Mouse (Mus musculus) heart, adult 18-20 months (tissue): ENCODE measurements around the gene Scpep1. TPM values are rescaled to one million over a fixed set of nuclear protein-coding genes. Genes with fewer than 3 reads are reported as not detected.

Experiments used
- DNase-seq, 2 experiments: peaks; one replicate each; pipeline ENCODE4 v3.0.0; 2021 to 2022; ENCODE audit warnings: mixed read lengths in 1 of 2
- total RNA-seq, 2 experiments: library from RNA; stranded (reverse); gene quantifications; 2 replicates each; pipeline ENCODE4 v1.2.3; 2021

The Scpep1 gene
- total RNA-seq, 2 experiments from 2014 or later = 13.1 to 17.2 TPM

- DNase-seq = peak; percentile 94 to 95
Measured at GRCm38 (mm10) chr11:88973776-88974701, 18.8 kb upstream of the Scpep1 start.

DNA sequence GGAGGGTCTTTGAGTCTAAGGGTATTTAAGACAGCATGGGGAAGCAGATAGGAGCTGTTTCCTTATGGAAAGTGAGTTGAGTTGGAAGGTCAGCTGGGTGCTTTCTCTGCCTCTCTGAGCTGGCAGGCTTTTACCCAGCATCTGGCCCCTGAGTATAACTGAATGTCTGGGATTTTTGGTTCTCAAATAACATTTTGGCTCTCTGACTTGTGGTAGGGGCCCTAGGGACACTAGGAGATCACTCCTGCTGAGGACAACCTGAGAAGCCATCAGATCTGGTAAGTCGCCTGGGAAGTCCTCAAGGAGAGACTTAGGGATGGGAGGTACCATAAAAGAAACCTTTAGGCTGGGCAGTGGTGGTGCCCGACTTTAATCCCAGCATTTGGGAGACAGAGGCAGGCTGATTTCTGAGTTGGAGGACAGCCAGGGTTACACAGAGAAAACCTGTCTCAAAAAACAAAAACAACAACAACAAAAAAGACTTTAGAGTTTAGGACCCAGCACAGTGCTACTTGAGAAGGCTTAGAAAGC lies 15.0 kb upstream of the Scpep1 start, which contains the start of gene Coil:
Gene Coil, plus strand, starts transcription at position 51 of the 531 bp plus-strand sequence.
- no peak for DNase-seq

GRCm38 (mm10) chr11:88966881-88967361 lies 11.7 kb upstream of the Scpep1 start, which contains the start of gene Elobl:
Gene Elobl, minus strand, starts transcription at chr11:88966931.
- DNase-seq = no peak

DNA sequence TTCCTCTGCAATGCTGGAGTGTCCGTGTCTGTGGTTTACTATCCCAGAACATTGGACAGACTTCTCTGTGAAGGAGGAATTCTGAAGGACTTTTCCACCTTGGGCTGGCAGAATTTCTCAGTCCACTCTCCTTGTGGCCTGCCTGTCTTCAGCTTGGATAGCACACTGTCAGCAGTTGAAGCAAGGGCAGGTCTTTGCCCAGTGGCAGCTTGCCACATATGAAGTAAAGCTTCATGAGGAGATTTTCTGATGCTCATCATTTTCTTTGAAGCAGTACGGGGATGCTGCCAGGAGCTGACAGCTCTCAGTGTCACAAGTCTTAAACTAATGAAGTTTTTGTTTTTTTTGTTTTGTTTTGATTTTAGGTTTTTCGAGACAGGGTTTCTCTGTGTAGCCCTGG lies 3.6 kb upstream of the Scpep1 start:
- DNase-seq = no peak

GRCm38 (mm10) chr11:88954803-88955202 lies 462 bp downstream of the Scpep1 start:
- peak in 1 of 2 experiments; percentile 39 for DNase-seq

GRCm38 (mm10) chr11:88953582-88953981 lies 1.7 kb downstream of the Scpep1 start:
- no peak for DNase-seq

DNA sequence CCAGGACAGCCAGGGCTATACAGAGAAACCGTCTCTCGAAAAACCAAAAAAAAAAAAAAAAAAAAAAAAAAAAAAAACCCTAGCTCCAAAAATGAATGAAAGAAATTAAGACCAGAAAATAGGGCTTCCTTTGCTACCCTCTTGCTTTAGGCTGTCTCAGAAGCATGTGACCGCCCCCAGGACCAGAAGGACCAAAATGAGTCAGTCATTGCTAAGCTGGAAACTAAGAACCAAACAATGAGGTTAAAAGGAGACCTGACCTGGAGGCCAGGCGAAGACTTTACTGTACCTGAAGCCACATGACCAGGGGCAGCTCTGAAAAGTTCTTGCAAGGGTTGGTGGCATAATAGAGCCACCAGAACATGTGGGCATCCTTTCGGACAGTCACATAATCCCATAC lies 3.1 kb downstream of the Scpep1 start:
- DNase-seq = no peak

DNA sequence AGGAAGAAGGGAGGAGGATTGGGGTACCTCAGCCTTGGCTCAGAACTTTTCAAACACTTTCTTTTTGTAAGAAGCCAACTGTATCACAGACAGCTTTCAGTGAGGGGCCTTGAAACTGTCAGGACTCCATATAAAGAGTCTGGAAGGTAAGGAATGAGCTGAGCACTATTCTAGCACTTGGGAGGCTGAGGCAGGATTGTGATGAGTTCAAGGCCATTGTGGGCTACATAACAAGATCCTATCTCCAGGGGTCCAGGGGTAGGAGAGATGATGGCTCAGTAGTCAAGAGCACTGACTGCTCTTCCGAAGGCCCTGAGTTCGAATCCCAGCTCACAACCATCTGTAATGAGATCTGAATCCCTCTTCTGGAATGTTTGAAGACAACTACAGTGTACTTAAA lies 3.7 kb downstream of the Scpep1 start:
- no peak for DNase-seq

GRCm38 (mm10) chr11:88950640-88951250 lies 4.5 kb downstream of the Scpep1 start:
- DNase-seq = no peak

DNA sequence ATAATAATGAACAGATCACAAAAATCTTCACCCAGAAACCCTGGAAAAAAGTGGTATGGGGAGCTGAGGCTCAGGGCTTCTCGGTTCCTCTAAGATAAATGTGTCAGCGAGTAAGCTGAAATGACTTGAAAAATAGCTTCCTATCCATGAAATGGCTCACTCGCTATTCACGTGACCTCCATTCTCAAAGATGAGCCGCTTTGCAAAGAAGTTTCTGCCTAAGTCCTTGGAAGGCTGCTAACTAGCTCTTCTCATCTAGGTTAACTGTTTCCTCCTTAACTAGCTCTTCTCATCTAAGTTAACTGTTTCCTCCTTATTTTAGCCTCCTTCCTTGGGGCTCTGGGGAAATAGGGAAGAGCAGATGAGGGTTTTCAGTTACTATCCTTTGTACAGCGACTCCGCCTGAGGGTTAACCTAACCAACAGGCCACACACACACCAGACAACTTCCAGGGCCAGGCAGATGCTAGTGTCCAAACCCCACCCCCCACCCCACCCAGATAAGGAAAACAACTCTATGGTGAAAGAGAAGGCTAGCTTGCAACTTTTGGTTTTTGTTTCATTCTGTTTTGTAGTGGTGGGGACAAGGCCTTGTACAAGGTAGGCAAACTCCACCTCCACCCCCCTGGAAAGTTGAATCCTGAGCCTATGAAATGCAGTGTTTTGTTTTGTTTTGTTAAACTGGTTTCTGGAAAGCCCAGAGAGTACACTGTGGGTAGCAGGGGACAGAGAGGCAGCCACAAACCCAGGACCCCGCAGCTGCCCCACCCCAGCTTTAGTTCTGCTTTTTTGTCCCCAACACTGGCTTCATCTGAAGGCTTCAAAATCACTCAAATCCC lies 5.2 kb downstream of the Scpep1 start:
- DNase-seq = no peak

DNA sequence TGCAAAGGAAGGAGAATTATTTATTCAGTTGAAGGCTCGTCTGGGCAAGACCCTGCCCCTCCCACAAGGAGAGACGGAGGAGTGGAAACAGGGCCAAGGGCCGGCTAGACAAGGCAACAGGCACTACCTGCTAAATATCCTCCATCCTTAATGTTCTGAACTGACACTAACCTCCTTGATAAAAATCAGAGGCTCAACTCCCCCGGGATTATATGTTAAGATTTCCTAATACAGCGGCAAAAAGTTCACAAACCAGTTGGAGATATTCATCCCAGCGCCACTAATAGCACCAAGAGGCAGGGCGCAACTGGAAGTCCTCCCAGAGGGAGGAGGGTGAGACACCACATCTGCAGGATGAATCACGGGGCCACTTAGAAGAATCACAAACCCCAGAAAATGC lies 6.4 kb downstream of the Scpep1 start:
- DNase-seq = no peak

- no peak for DNase-seq
Measured at GRCm38 (mm10) chr11:88945971-88946585, 9.2 kb downstream of the Scpep1 start.

GRCm38 (mm10) chr11:88941489-88941888 lies 13.8 kb downstream of the Scpep1 start:
- no peak for DNase-seq

GRCm38 (mm10) chr11:88939634-88940033 lies 15.6 kb downstream of the Scpep1 start:
- DNase-seq = no peak

GRCm38 (mm10) chr11:88938770-88939169 lies 16.5 kb downstream of the Scpep1 start:
- no peak for DNase-seq

DNA sequence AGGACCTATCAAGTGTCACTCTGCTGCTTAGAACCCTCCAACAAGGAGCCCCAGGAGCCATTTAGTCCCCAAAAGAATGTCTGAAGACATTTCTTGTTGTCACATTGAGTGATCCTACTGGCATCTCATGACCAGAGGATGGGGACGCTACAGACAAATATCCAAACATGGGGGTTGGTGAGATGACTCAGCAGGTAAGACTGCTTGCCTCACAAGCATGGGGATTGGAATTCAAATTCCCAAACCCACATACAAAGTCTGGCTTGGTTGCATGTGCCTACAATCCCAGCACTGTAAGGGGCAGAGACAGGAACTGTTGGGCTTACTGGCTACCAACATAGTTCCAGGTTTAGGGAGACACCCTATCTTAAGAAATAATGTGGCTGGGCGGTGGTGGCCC lies 17.4 kb downstream of the Scpep1 start:
- DNase-seq = no peak

- no peak for DNase-seq
Measured at GRCm38 (mm10) chr11:88934089-88935000, 20.9 kb downstream of the Scpep1 start.

DNA sequence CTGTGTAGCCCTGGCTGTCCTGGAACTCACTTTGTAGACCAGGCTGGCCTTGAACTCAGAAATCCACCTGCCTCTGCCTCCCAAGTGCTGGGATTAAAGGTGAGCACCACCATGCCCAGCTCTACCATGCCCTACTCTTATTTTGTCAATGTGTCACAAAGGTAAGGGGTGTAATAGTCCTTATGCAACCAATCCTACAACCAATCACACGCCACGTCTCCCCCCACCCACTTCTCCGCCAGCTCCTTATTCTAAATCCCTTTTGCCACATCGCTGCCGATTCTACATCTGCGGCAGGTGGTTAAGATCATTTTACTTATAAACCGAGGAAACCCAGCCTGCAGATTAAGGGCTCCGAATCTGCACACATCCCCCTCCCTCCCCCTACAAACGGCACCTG lies 22.2 kb downstream of the Scpep1 start:
- no peak for DNase-seq

- no peak for DNase-seq
Measured at GRCm38 (mm10) chr11:88931692-88932530, 23.4 kb downstream of the Scpep1 start.
